Mouse (Mus musculus): ENCODE results near the gene Ssc4d.

GRCm38 (mm10) chr5:136019907-136020306 lies 45.6 kb upstream of the Ssc4d start:
- TF ChIP-seq GATA1 (IDR thresholded peaks at IDR 0.05; ENCODE audit: borderline replicate concordance, low read length) (no peak), FLI1 (IDR thresholded peaks at IDR 0.05; ENCODE audit: low read length) (no peak)
